Mouse (Mus musculus) Patski (cell line): ENCODE results near the gene Git2. TPM values are rescaled to one million over a fixed set of nuclear protein-coding genes. Genes with fewer than 3 reads are reported as not detected.

Experiments
- ATAC-seq: fragments of 100-300 bp; one replicate; pipeline ENCODE4 v1.8.0; 2021
- CTCF ChIA-PET: fragments of 350-600 bp; sonication (Branson Sonifier 250); formaldehyde crosslinking; loops from one replicate; lab custom pipeline; 2022; ENCODE audit warnings: inconsistent platforms; lab: Charles Lee
- POLR2A ChIA-PET: fragments of 350-600 bp; sonication (Branson Sonifier 250); formaldehyde crosslinking; loops from one replicate; lab custom pipeline; 2022; ENCODE audit warnings: antibody characterized with exemption, inconsistent platforms; lab: Charles Lee
- DNase-seq: peaks from one replicate; pipeline ENCODE4 v3.0.0-alpha.2; 2011; ENCODE audit warnings: low read depth, low spot score
- H3K27me3 ChIP-seq: fragments of 371-371 bp; one replicate; pipeline ENCODE4 v1.5.1; 2021
- CTCF ChIP-seq: fragments of 100-300 bp; IDR thresholded peaks from one replicate; pipeline ENCODE4 v1.5.1; 2021
- in situ Hi-C: fragments of 300-500 bp; cut with MboI; formaldehyde crosslinking; loops from 3 replicates; pipeline ENCODE4 v1.11.1; 2018; ENCODE audit warnings: low pct_unique_long_range_greater_than_20kb, mixed read lengths
- polyA plus RNA-seq: library from polyadenylated mRNA; unstranded; gene quantifications from one replicate; pipeline ENCODE4 v1.2.3, GENCODE M21; 2021

The Git2 gene
- polyA plus RNA-seq, 1 experiment from 2014 or later = 53.6 TPM

DNA sequence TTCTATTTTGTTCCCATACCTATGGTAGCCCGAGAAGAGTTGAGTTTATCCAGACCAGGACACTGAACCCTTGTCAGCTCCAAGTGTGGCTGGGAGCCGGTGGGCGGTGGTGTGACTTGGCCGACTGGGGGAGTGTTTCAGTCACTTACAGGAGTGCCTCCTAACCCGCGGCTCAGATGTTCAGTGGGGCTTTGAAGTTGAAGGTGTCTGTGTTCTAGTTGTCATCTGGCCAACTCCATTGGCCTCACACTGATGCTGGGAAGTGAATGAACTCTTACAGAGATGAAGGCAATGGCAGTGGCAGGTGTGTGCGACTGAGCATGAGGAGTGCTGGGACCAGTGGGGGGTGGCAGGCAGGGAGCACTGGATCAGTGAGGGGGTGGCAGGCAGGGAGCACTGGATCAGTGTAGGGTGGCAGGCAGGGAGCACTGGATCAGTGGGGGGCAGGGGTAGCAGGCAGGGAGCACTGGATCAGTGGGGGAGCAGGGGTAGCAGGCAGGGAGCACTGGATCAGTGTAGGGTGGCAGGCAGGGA is 4.7 kb upstream of the Git2 start:
- CTCF ChIA-PET = no interaction called here
- ATAC-seq = no peak
- in situ Hi-C loops = no loop called here
- POLR2A ChIA-PET = no interaction called here
- DNase-seq = no peak
- TF ChIP-seq CTCF = no peak
- H3K27me3 ChIP-seq = no peaks in the 10 kb centered on the region

GRCm38 (mm10) chr5:114776174-114776573 is 857 bp upstream of the Git2 start:
- DNase-seq = no peak
- in situ Hi-C loops = no loop called here
- TF ChIP-seq CTCF = no peak
- no peaks in the 10 kb centered on the region for H3K27me3 ChIP-seq
- POLR2A ChIA-PET = no interaction called here
- ATAC-seq = no peak
- CTCF ChIA-PET = interaction anchor here (1.2 kb wide), 2 partner anchors 12 to 20 kb away, joined by 3 to 4 read pairs; no protein-coding TSS in a partner anchor

DNA sequence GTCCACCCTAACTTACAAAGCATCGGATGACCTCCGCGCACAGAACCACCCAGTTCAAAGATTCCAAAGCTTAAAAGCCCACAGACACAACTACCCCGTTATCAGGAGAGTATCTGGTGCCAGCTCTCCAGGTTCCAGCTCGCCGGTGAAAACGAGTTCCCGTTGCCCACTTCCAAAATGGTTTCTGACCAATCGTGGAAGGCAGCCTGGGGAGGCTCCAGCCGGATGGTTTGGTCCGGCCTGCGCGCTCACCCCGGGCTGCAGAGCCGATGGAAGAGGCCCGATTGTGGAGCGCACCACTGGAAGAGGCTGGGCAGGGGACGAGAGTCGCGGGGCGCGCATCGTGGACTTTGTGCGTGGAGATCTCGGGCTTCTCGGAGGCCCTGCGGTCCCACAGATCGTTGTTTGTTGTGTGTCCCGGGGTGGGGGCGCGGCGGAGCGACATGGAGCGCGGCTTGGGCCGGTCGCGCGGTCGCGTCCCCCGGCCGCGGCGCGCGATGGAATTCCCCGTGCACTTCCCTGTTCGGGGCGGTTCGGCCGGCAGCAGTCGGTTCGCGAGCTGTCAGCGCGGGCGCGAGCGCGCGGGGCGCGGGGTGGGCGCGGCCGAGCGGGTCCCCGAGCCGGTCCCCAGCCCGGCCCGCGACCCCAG is 790 bp downstream of the Git2 start, which contains the start of gene Ankrd13a:
Gene Ankrd13a (plus strand): TSS at position 275 of the 649 bp plus-strand sequence.
- TF ChIP-seq CTCF = no peak
- DNase-seq (peak; percentile 63), ATAC-seq (peak; percentile 80)
- ChIA-PET POLR2A (interaction anchor here (0.7 to 1.4 kb wide), 4 partner anchors 8 to 57 kb away, joined by 3 to 5 read pairs (median 5); no protein-coding TSS in a partner anchor), CTCF (interaction anchor here (1.1 kb wide), 1 partner anchor 11 kb away, joined by 3 read pairs; no protein-coding TSS in a partner anchor)
- in situ Hi-C loops = no loop called here
- H3K27me3 ChIP-seq = no peaks in the 10 kb centered on the region

DNA sequence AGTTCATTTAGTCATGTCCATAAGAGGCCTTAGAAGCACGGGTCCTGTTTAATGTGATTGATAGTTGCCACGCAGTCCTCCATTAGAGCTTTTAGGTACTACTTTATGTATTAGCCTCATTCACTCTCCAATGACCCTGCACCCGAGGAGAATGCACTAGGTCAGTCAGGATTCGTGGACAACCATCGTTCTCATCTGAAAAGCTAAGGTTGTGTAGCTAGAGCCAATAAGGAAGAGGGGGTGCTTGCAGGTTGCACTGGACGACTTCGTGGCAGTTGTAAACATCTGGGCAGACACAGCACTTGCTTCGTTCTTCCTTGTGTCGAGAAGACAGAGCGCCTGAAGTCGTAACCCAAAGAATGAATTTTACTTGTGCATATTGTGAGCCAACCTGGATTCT is 1.5 kb downstream of the Git2 start:
- TF ChIP-seq CTCF = no peak
- no peaks in the 10 kb centered on the region for H3K27me3 ChIP-seq
- ATAC-seq (no peak), DNase-seq (no peak)
- ChIA-PET CTCF (interaction anchor here (1.1 kb wide), 1 partner anchor 11 kb away, joined by 3 read pairs; no protein-coding TSS in a partner anchor), POLR2A (interaction anchor here (0.6 to 1.4 kb wide), 6 partner anchors 9 to 383 kb away, joined by 3 to 5 read pairs (median 3); partner anchors contain the start of gene Oasl1)
- in situ Hi-C loops = no loop called here

GRCm38 (mm10) chr5:114773211-114773710 is 2.1 kb downstream of the Git2 start:
- POLR2A ChIA-PET = interaction anchor here (0.6 to 1.4 kb wide), 5 partner anchors 28 to 384 kb away, joined by 3 to 5 read pairs (median 3); partner anchors contain the start of gene Oasl1
- in situ Hi-C loops = no loop called here
- H3K27me3 ChIP-seq = no peaks in the 10 kb centered on the region
- CTCF ChIA-PET = no interaction called here
- TF ChIP-seq CTCF = no peak
- DNase-seq (peak; percentile 82), ATAC-seq (peak; percentile 52)

DNA sequence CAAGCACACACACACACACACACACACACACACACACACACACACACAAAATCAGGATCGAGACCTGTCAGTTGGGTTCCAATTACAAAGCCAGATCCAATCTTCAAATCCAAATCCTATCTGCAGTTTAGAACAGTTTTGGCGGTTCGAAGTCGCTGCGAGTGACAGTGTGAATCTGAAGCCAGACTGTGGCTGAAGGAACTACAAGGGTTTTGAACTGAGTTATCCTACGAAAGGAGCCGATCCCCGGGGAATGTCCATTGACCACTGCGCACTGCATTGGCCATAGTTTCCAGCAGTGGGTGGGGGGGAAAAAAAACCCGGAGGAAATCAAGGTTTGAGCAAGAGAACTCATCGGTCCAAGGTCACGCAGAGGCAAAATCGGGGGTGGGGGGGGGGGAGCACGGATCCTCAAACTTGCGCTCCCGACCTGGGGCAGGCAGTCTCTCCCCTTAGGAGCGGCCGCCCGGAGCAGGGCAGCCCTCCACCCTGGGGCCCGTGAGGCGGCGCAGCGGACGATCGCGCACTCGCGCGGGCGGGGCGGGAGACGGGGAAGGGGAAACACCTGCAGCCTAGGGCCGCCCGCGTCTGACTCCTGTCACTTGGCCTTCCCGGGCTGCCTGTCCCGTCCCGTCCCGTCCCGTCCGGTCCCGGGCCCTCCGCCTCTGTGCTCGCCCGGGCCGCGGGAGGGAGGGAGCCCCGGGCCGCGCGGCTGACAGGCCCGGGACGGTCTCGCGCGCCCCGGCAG is 2.7 kb downstream of the Git2 start:
- DNase-seq (no peak), ATAC-seq (peak; percentile 19)
- POLR2A ChIA-PET = interaction anchor here (0.6 to 1.4 kb wide), 2 partner anchors 28 to 53 kb away, joined by 3 to 5 read pairs; no protein-coding TSS in a partner anchor
- CTCF ChIA-PET = no interaction called here
- in situ Hi-C loops = no loop called here
- no peaks in the 10 kb centered on the region for H3K27me3 ChIP-seq
- no peak for TF ChIP-seq CTCF

GRCm38 (mm10) chr5:114771796-114772195 is 3.5 kb downstream of the Git2 start:
- POLR2A ChIA-PET = no interaction called here
- in situ Hi-C loops = no loop called here

DNA sequence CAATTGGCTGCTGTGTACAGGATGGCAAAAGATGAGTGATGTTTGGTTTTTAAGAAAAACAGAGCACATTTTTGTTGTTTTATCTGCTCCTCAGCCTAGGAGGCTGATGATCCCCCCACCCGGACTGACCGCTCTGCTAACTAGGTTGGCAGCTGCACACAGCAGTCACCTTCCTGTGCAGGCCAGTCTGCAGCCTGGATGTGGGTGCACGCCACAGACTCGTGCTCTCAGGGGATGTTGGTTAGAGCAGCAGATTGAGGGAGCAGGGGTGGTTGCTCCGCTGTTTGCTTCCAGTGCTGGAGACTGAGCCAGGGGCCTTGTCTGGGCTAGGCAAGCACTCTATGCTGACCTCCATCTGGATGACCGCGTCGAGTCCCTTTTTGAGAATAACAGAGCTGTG is 5.5 kb downstream of the Git2 start:
- no peaks in the 10 kb centered on the region for H3K27me3 ChIP-seq
- in situ Hi-C loops = no loop called here
- ChIA-PET CTCF (no interaction called here), POLR2A (no interaction called here)
- ATAC-seq = no peak
- TF ChIP-seq CTCF = no peak
- DNase-seq = no peak

More at GRCm38 (mm10) chr5:114771796-114772195, 3.5 kb downstream of the Git2 start:
- no peaks in the 10 kb centered on the region for H3K27me3 ChIP-seq
- CTCF ChIA-PET = no interaction called here
- TF ChIP-seq CTCF = no peak
- ATAC-seq (no peak), DNase-seq (no peak)

- TF ChIP-seq CTCF = no peak
- ATAC-seq = no peak
- H3K27me3 ChIP-seq = no peaks in the 10 kb centered on the region
- in situ Hi-C loops = no loop called here
- CTCF ChIA-PET = interaction anchor here (0.6 kb wide), 1 partner anchor 28 kb away, joined by 3 read pairs; no protein-coding TSS in a partner anchor
- no peak for DNase-seq
- POLR2A ChIA-PET = no interaction called here
Observed at GRCm38 (mm10) chr5:114767185-114767584, 8.1 kb downstream of the Git2 start.

GRCm38 (mm10) chr5:114766686-114767085 is 8.6 kb downstream of the Git2 start:
- in situ Hi-C loops = no loop called here
- DNase-seq (no peak), ATAC-seq (no peak)
- CTCF ChIA-PET = interaction anchor here (0.6 kb wide), 1 partner anchor 29 kb away, joined by 3 read pairs; no protein-coding TSS in a partner anchor
- POLR2A ChIA-PET = no interaction called here
- no peak for TF ChIP-seq CTCF
- no peaks in the 10 kb centered on the region for H3K27me3 ChIP-seq
